In genomic region chr4:135946278-135946658, GRCm38 (mm10) we compare ENCODE assay signal across 8 mouse cellular contexts. TPM values are rescaled to one million over a fixed set of nuclear protein-coding genes. Genes with fewer than 3 reads are reported as not detected.
A peak's percentile ranks its signal among the peaks of the same experiment; 100 is the strongest.
DNase-seq lines count a peak whose midpoint lies in the region; ATAC-seq and TF ChIP-seq lines count a peak whose summit lies in the region.

Gene Hmgcl, plus strand, starts transcription at chr4:135946448.

- ATAC-seq in forebrain, embryonic 15.5 days (replicated peaks): peak; percentile 95
- peak; percentile 93 for ATAC-seq in neutrophil, adult 5-6 weeks (ENCODE audit: extremely low read depth, insufficient number of reproducible peaks, low FRiP score, poor library complexity, severe bottlenecking)

- under 1% methylated on average over 23 of the region's 23 CpGs for WGBS in forebrain, embryonic 15.5 days
- WGBS in lung, adult 2 months: under 1% methylated on average over 23 of the region's 23 CpGs

- peak within 1 kb of the TSS; percentile 54 for H3K4me3 ChIP-seq in forebrain, embryonic 15.5 days
- peak within 1 kb of the TSS; percentile 82 for H3K4me3 ChIP-seq in lung, adult 2 months (replicated peaks; ENCODE audit: extremely low read depth, low read depth, low read length)

- peak; percentile 95 for DNase-seq in ES-CJ7 (ENCODE audit: low read depth, low spot score)
- peak; percentile 92 for DNase-seq in cerebellum, adult 11 months
- DNase-seq in heart, postnatal 25 days (ENCODE audit: low spot score): peak; percentile 91
- DNase-seq in layer of hippocampus, adult 18-20 months (ENCODE audit: low spot score in 2 of 2): peak; percentile 92 to 96
- peak; percentile 96 for DNase-seq in lung, adult 2 months
- DNase-seq in thymus, adult 18-20 months: peak; percentile 89 to 92

- peak; percentile 98 for TF ChIP-seq POLR2A in lung, adult 2 months (IDR thresholded peaks at IDR 0.05; ENCODE audit: borderline replicate concordance, extremely low read depth, low read depth, low read length)

- no peak for TF ChIP-seq CTCF in lung, adult 2 months (IDR thresholded peaks at IDR 0.05; ENCODE audit: insufficient read depth, low read length)

- H3K4me2 ChIP-seq in forebrain, embryonic 15.5 days (replicated peaks): peak within 1 kb of the TSS; percentile 85

- intact Hi-C loops in heart, postnatal 25 days (cut with DNase I): no loop called here

- H3K9me3 ChIP-seq in forebrain, embryonic 15.5 days: no peaks in the 10 kb centered on the region

- peak within 1 kb of the TSS; percentile 79 for H3K27ac ChIP-seq in forebrain, embryonic 15.5 days (replicated peaks)

- peaks cover 19% of the 10 kb centered on the region for H3K4me1 ChIP-seq in forebrain, embryonic 15.5 days
- peaks cover 10% of the 10 kb centered on the region for H3K4me1 ChIP-seq in lung, adult 2 months (ENCODE audit: control insufficient read depth, insufficient read depth, low read length)

- H3K27me3 ChIP-seq in forebrain, embryonic 15.5 days: no peaks in the 10 kb centered on the region

- H3K36me3 ChIP-seq in forebrain, embryonic 15.5 days: peaks cover 5% of the 10 kb centered on the region

- H3K9ac ChIP-seq in forebrain, embryonic 15.5 days (replicated peaks): peak within 1 kb of the TSS; percentile 64

RNA-seq across cellular contexts. Expression of gene Hmgcl, which starts in this region (rescaled TPM):
- 61.3 and 66.6 TPM in 2 replicates for polyA plus RNA-seq in forebrain, embryonic 15.5 days (2015; fragmentation: Nextera tagmentation; extraction: Ambion mirVana)
- total RNA-seq in heart, postnatal 25 days (2021): 10 to 100 TPM; 71.5 to 74.8 TPM
- total RNA-seq in layer of hippocampus, adult 18-20 months (2021): 10 to 100 TPM; 34.6 to 36.9 TPM
- polyA plus RNA-seq in lung, adult 2 months (2012; rRNA removed): 43.8 and 49.6 TPM in 2 replicates
- 97.1 and 111 TPM in 2 replicates for total RNA-seq in neutrophil, adult 5-6 weeks (2017)

Comparison
In these comparisons a context has a peak if more than half of its experiments do, and no peak if none do; other contexts are left out.
1. Peak in every context shown above with its lines: DNase-seq, ATAC-seq, H3K4me3 ChIP-seq and H3K27ac ChIP-seq.